Comparison of ENCODE assay signal across 8 mouse cellular contexts in genomic region chr6:108828234-108828868, GRCm38 (mm10). TPM values are rescaled to one million over a fixed set of nuclear protein-coding genes. Genes with fewer than 3 reads are reported as not detected.
DNase-seq lines count a peak whose midpoint lies in the region; ATAC-seq lines count a peak whose summit lies in the region.

Edem1 (plus strand) TSS chr6:108828641.

- peaks cover 18% of the 10 kb centered on the region for H3K4me1 ChIP-seq in hindbrain, embryonic 12.5 days

- H3K9me3 ChIP-seq in hindbrain, embryonic 12.5 days (replicated peaks) = no peaks in the 10 kb centered on the region

- peak; percentile 98 for ATAC-seq in hindbrain, embryonic 12.5 days (ENCODE audit: low FRiP score)

- under 1% methylated on average over 66 of the region's 67 CpGs for WGBS in hindbrain, embryonic 12.5 days

- peak within 1 kb of the TSS; percentile 80 for H3K4me2 ChIP-seq in hindbrain, embryonic 12.5 days (replicated peaks)

- peak within 1 kb of the TSS; percentile 71 for H3K4me3 ChIP-seq in hindbrain, embryonic 12.5 days

- H3K27me3 ChIP-seq in hindbrain, embryonic 12.5 days = no peaks in the 10 kb centered on the region

- H3K36me3 ChIP-seq in hindbrain, embryonic 12.5 days = peaks cover 7% of the 10 kb centered on the region; the same call in 1 of the 2 replicates

- peak within 1 kb of the TSS; percentile 85 for H3K9ac ChIP-seq in hindbrain, embryonic 12.5 days

- peak within 1 kb of the TSS; percentile 81 for H3K27ac ChIP-seq in hindbrain, embryonic 12.5 days

- peak; percentile 99 for DNase-seq in NIH3T3 (ENCODE audit: low read depth)
- peak; percentile 94 to 97 for DNase-seq in cerebellum, postnatal 10 days
- peak; percentile 95 to 96 for DNase-seq in frontal cortex, postnatal 10 days (ENCODE audit: low spot score in 2 of 2)
- DNase-seq in layer of hippocampus, postnatal 14 days (ENCODE audit: low spot score in 2 of 2) = peak; percentile 93 to 96
- DNase-seq in lung, postnatal 14 days = peak; percentile 98
- DNase-seq in retina, adult 2 months (ENCODE audit: low read depth, low spot score) = peak; percentile 77
- peak; percentile 97 to 98 for DNase-seq in thymus, postnatal 36 days

RNA-seq across cellular contexts. Expression of gene Edem1, which starts in this region (rescaled TPM):
- polyA plus RNA-seq in hindbrain, embryonic 12.5 days (2016; fragmentation: Nextera tagmentation; extraction: Ambion mirVana) = 18.5 and 19.2 TPM in 2 replicates
- 10 to 100 TPM; 19.6 to 28.9 TPM for total RNA-seq in layer of hippocampus, postnatal 14 days (2021)

Comparison
In these comparisons a context has a peak if more than half of its experiments do, and no peak if none do; other contexts are left out.
1. Peak in every context shown above with its lines: DNase-seq, ATAC-seq, H3K4me3 ChIP-seq and H3K27ac ChIP-seq.